Mouse (Mus musculus) layer of hippocampus, adult 6 months (tissue): ENCODE measurements around the gene Wdfy1. TPM values are rescaled to one million over a fixed set of nuclear protein-coding genes. Genes with fewer than 3 reads are reported as not detected.

Source experiments
- long read RNA-seq, 2 experiments: library from polyadenylated mRNA; unstranded; transcript quantifications; one replicate each; pipeline ENCODE4 v2.0.0; 2019 to 2020
- polyA plus RNA-seq: library from polyadenylated mRNA; unstranded; fragments of <200 nt; fragmentation: Nextera tagmentation; gene quantifications from 2 replicates; pipeline ENCODE4 v1.2.3, GENCODE M21; 2021

Wdfy1 gene
- polyA plus RNA-seq, result 8.9 and 32.8 TPM in 2 replicates
- long read RNA-seq, experiment 1, full-length matches to known transcripts, result 55 of 77 reads
- long read RNA-seq, experiment 1, partial matches to known transcripts, result 4 of 77 reads
- long read RNA-seq, experiment 1, other reads (novel, unspliced or antisense), result 18 of 77 reads
- long read RNA-seq, experiment 2, full-length matches to known transcripts, result 12 of 67 reads
- long read RNA-seq, experiment 2, partial matches to known transcripts, result 2 of 67 reads
- long read RNA-seq, experiment 2, other reads (novel, unspliced or antisense), result 53 of 67 reads

GRCm38 (mm10) chr1:79775927-79776458, at the start of gene Wdfy1, which contains the start of gene Mrpl44:
Gene Wdfy1, minus strand, starts transcription at chr1:79776143.
Gene Mrpl44, plus strand, starts transcription at chr1:79776018.

GRCm38 (mm10) chr1:79671543-79672337, 104.2 kb downstream of the Wdfy1 start, which contains the start of gene Ap1s3:
Gene Ap1s3, minus strand, starts transcription at chr1:79671972.

Other genes starting within 250 kb of the Wdfy1 start
- 0.51 and 0.75 TPM in 2 replicates for gene Ap1s3, start 104.2 kb downstream of the Wdfy1 start, polyA plus RNA-seq
- 49.6 and 55.7 TPM in 2 replicates for gene Mrpl44, start 125 bp downstream of the Wdfy1 start, polyA plus RNA-seq
- gene Serpine2, start 85.0 kb upstream of the Wdfy1 start, polyA plus RNA-seq, result 415 and 438 TPM in 2 replicates